Mouse (Mus musculus): ENCODE results near the gene Rps6ka1. TPM values are rescaled to one million over a fixed set of nuclear protein-coding genes. Genes with fewer than 3 reads are reported as not detected.

The Rps6ka1 gene
- polyA plus RNA-seq, 1 experiment from 2014 or later, result 42.2 TPM

DNA sequence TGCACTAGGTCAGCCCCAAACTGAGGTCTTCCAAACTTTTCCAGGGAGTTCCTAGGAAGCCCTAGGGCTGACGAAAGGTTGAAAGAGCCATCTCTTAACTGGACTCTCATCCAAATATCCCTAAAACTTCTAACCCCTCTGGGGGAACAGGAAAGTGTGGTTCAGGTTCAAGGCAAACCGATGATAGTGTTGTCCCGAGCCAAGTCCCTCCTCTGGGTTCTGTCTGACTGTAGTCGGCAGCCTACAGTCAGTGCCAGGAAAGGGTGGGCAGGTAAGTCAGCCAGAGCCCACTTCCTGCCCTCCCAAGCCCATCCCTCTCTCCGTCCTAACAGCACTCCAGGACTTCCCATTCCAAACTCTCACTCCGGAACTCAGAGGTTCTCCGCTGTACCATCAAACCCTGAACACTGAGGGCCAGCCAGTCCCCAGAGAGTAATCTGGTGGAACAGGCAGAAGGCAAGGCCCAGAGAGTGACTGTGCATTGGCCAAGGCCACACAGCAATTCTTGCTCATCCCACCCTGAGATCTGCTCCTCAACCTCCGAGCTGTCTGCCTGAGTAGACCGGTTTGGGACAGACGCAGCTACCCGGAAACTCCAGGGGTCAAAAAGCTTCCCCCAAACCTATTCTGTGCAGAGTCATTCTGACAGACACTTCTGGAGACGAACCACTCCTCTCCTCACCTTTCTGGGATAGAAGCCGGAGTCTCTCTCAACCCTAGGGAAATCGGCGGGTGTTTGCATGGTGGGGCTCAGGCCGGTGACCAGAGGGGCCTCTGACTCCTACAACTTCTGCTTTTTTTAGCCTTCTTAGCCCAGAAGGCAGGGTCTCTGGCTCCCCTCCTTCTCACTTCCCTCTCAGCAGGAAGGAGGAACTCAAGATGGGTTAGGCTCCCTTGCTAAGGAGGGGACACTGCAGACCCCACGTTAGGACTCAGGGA, 13.4 kb downstream of the Rps6ka1 start:
- no peak for ATAC-seq (ENCODE audit: low FRiP score, low read depth)
- no peaks in the 10 kb centered on the region for H3K9me3 ChIP-seq
- no peak overlapping the region for H3K9ac ChIP-seq
- 81% methylated on average over 17 of the region's 17 CpGs for WGBS
- no peaks in the 10 kb centered on the region for H3K27me3 ChIP-seq
- H3K4me3 ChIP-seq, result no peak overlapping the region
- no peak overlapping the region for H3K27ac ChIP-seq
- H3K36me3 ChIP-seq, result peaks cover 44% of the 10 kb centered on the region
- H3K4me1 ChIP-seq, result no peaks in the 10 kb centered on the region
- H3K4me2 ChIP-seq (replicated peaks), result no peak overlapping the region

DNA sequence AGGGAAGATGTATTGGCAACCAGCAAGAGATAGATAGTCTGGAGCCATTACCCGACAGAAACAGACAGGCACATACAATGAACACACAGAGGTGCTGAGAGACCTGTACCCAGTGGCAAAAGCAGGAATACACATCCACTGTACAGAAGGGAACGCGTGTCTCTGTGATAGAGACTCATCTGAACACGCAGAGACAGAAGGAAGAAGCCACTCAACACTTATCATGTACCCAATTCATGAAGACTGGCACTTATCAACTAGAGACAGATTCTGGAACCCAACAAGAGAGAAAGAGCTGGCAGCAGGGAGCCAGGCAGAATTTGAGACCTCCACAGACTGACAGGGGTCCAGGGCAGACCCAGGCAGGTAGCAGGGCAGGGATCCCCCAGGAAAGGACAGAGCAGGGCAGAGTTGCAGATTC, 14.2 kb downstream of the Rps6ka1 start:
- Histone ChIP-seq H3K9ac (no peak overlapping the region), H3K4me3 (no peak overlapping the region), H3K36me3 (peaks cover 46% of the 10 kb centered on the region), H3K4me1 (no peaks in the 10 kb centered on the region), H3K4me2 (replicated peaks) (no peak overlapping the region), H3K27ac (no peak overlapping the region), H3K9me3 (no peaks in the 10 kb centered on the region), H3K27me3 (no peaks in the 10 kb centered on the region)
- no peak for ATAC-seq (ENCODE audit: low FRiP score, low read depth)
- WGBS, result 88% methylated on average over 4 of the region's 4 CpGs

DNA sequence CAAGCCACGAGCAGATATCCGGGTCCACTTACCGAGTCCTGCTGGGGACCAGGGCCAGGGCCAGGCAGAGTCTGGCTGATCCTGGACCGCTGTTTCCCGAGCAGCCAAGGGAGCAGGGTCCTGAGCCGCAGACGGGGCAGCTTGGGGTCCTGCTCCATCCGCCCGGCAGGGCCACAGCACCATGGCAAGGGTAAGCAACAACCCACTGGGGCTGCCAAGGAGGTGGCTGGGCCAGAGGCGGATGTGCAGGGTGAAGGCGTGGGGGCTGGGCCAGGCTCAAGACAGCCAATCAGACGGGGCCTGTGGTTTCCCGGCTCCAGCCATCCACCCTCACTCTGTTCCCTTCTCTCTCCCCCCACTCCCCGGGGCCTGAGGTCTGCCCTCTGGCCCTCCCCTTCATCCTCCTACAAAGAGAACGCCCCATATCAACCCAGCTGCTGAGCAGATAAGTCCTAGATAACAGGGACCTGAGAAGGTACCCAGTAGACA, 14.7 kb downstream of the Rps6ka1 start:
- Histone ChIP-seq H3K27ac (no peak overlapping the region), H3K9ac (no peak overlapping the region), H3K4me2 (replicated peaks) (no peak overlapping the region), H3K36me3 (peaks cover 50% of the 10 kb centered on the region), H3K4me3 (no peak overlapping the region), H3K4me1 (no peaks in the 10 kb centered on the region), H3K27me3 (no peaks in the 10 kb centered on the region), H3K9me3 (no peaks in the 10 kb centered on the region)
- WGBS, result 70% methylated on average over 15 of the region's 15 CpGs
- ATAC-seq (ENCODE audit: low FRiP score, low read depth), result no peak

DNA sequence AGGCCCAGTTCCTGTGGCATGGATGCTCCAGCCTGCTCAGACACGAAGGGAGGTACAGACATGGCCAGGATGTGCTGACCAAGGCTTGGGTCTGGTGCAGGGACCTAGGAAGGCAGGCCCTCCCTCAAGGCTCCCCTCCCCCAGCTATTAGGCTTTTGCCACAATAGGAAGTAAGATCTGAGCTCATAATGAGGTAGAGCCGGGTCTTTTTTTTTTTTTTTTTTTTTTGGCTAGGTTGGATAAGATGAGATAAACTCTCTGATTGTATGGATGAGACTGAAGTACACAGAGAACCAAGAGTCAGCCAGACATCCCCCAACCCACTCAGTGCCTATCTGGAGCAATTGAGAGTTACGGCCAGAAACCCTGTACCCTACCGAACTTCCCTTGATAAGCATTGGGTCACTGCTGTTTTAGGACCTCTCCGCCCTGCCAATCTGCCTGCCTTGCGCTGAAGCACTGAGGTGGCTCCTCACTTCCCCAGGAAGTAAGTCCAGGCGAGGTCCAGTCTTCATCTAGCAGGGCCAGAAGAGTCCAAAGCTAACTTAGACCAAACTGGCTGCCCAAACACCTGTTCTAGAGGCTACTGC, 15.3 kb downstream of the Rps6ka1 start:
- H3K4me1 ChIP-seq, result no peaks in the 10 kb centered on the region
- 88% methylated on average over 7 of the region's 7 CpGs for WGBS
- no peak for ATAC-seq (ENCODE audit: low FRiP score, low read depth)
- no peak overlapping the region for H3K9ac ChIP-seq
- no peaks in the 10 kb centered on the region for H3K9me3 ChIP-seq
- no peak overlapping the region for H3K4me3 ChIP-seq
- H3K27me3 ChIP-seq, result no peaks in the 10 kb centered on the region
- no peak overlapping the region for H3K4me2 ChIP-seq (replicated peaks)
- peaks cover 46% of the 10 kb centered on the region for H3K36me3 ChIP-seq
- no peak overlapping the region for H3K27ac ChIP-seq

DNA sequence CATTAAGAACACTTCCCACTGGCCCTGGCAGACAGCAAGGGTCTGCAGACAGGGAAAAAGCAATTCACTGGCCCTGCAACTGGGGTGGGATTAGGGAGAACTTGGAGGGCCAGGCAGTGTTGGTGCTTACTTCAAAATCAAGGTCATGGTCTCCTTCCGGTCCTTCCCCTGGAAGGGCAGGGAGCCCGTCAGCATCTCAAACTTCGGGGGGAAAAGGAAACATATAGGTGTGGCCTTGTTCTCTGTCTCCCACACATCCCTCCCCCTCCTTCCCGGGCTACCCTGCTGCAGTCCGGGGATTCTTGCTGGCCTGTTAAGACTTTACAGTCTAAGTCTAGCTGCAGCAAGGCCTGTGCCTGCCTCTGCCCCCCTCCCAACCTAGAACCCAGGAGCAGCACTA, 22.4 kb downstream of the Rps6ka1 start:
- no peaks in the 10 kb centered on the region for H3K27me3 ChIP-seq
- peaks cover 83% of the 10 kb centered on the region for H3K36me3 ChIP-seq
- H3K27ac ChIP-seq, result no peak overlapping the region
- ATAC-seq (ENCODE audit: low FRiP score, low read depth), result no peak
- no peak overlapping the region for H3K4me3 ChIP-seq
- no peaks in the 10 kb centered on the region for H3K9me3 ChIP-seq
- 75% methylated on average over 5 of the region's 5 CpGs for WGBS
- H3K4me2 ChIP-seq (replicated peaks), result no peak overlapping the region
- H3K9ac ChIP-seq, result no peak overlapping the region
- no peaks in the 10 kb centered on the region for H3K4me1 ChIP-seq

DNA sequence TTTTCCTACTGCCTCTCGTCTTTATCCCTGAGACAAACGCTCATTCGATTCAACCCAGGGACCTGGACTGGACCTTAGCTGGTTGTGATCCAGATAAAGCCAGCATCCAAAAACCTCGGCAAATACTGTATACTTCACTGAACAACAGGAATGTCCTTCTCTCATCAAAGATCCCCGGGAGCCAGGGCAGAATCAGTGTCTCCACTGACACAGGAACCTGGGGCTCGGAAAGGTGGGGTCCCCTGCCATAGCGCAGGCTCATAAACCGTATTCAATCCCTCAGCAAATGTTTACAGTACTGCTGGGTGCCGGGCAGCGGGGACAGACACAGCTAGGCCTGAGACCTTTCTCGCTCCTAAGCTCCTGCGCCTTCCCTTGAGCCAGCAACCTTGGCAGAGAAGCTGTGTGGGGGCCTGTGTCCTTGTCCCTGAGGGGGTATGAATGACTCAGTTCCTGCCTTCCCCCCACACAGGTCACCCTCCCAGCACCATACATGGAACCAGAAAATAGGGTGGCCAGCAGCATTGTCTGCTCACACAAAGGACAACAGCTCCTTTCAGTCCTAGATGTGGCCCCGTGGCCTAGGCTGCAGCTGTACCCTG, 23.1 kb downstream of the Rps6ka1 start:
- Histone ChIP-seq H3K4me3 (no peak overlapping the region), H3K27ac (no peak overlapping the region), H3K9me3 (no peaks in the 10 kb centered on the region), H3K4me1 (no peaks in the 10 kb centered on the region), H3K36me3 (peaks cover 83% of the 10 kb centered on the region), H3K4me2 (replicated peaks) (no peak overlapping the region), H3K27me3 (no peaks in the 10 kb centered on the region), H3K9ac (no peak overlapping the region)
- no peak for ATAC-seq (ENCODE audit: low FRiP score, low read depth)
- WGBS, result 83% methylated on average over 13 of the region's 13 CpGs

DNA sequence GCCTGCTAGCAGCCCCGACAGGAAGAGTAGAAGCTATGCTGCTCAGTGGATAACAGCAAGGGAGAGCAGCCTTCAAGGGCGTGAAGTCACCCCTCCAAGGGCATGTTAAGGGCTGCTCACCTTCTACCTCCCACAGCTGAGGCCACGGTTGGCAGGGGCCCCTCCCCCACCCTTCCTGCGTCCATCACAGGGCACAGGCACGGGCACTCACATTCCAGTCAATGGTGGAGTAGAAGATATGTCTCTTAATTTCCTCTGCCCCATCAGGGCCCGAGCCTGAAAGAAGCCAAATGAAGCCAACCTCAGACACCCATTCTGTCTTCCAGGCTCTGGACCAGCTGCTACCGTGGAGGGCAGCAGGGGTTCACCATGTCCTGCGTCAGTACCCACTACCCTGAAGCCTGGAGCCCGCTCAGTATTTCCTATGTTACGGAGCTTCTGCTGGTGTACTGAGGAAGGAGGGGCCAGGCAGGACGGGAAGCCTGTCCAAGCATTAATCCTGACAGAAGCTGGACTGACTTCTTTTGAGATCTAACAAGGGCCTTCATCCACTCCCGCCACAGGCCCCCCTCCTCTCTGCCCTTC, 23.7 kb downstream of the Rps6ka1 start:
- Histone ChIP-seq H3K9ac (no peak overlapping the region), H3K9me3 (no peaks in the 10 kb centered on the region)

DNA sequence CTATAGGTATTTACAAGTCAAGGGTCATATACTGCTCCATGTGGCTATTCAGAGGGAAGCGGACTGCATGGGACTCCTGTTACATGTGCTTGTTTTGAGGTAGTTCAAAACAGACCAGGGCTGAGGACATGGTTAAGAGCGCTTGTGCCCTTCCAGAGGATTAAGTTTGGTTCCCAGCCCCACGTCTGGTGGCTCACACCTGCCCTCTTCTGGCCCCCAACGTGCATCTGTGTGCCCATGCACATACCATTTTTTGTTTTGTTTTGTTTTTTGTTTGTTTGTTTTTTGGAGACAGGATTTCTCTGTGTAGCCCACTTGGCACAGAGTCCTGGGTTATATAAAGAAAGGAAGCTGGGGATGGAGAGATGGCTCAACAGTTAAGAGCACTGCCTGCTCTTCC, 30.1 kb downstream of the Rps6ka1 start:
- WGBS, result 75% methylated on average over 4 of the region's 4 CpGs
- no peak overlapping the region for H3K27ac ChIP-seq
- no peaks in the 10 kb centered on the region for H3K9me3 ChIP-seq
- H3K4me3 ChIP-seq, result no peak overlapping the region
- H3K4me1 ChIP-seq, result no peaks in the 10 kb centered on the region
- no peak for ATAC-seq (ENCODE audit: low FRiP score, low read depth)
- peaks cover 69% of the 10 kb centered on the region for H3K36me3 ChIP-seq
- H3K4me2 ChIP-seq (replicated peaks), result no peak overlapping the region
- no peaks in the 10 kb centered on the region for H3K27me3 ChIP-seq
- H3K9ac ChIP-seq, result no peak overlapping the region

More for the DNA sequence above, 23.7 kb downstream of the Rps6ka1 start:
- Histone ChIP-seq H3K4me3 (no peak overlapping the region), H3K36me3 (peaks cover 83% of the 10 kb centered on the region), H3K4me1 (no peaks in the 10 kb centered on the region), H3K4me2 (replicated peaks) (no peak overlapping the region), H3K27ac (no peak overlapping the region), H3K27me3 (no peaks in the 10 kb centered on the region)
- WGBS, result 80% methylated on average over 12 of the region's 12 CpGs
- ATAC-seq (ENCODE audit: low FRiP score, low read depth), result no peak

DNA sequence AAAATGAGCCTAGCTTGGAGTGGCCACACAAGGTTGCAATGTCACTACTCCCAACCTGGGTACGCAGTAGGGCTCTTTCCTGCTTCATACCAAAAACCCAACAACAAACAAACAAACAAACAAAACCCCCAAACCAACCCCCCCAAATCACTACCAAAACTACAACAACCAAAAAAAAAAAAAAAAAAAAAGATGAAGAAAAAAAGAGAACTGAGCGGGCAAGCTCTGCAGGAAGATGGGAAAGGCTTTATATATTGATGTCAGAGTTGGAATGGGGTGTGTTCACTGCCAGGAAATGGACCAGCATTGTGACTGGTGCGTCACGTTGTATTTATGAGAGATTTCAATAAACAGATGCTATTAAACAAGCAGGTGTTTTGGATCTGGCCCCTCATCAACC, 33.0 kb downstream of the Rps6ka1 start:
- WGBS, result 85% methylated on average over 4 of the region's 4 CpGs
- H3K27me3 ChIP-seq, result no peaks in the 10 kb centered on the region
- no peak overlapping the region for H3K4me3 ChIP-seq

DNA sequence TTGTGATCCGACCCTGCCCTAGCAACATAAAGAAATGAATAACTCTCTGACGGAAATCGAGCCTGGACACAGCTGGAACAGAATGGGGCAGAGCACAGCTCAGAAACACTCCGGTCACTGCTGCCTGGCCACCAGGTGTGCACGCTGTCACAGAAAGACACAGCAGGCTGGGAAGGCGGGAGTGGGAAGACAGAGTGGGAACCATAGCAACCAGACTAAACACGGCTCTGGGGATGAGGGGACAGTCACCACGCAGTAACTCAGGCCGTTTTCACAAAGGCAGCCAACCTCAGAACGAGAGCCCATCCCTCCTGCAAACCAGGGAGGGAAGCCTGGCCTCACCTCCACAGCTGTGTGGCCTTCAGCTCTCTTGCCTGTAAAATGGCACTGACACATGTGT, 34.0 kb downstream of the Rps6ka1 start:
- ATAC-seq (ENCODE audit: low FRiP score, low read depth), result no peak
- Histone ChIP-seq H3K4me3 (no peak overlapping the region), H3K9me3 (no peaks in the 10 kb centered on the region), H3K4me2 (replicated peaks) (no peak overlapping the region), H3K36me3 (peaks cover 50% of the 10 kb centered on the region), H3K27me3 (no peaks in the 10 kb centered on the region), H3K9ac (no peak overlapping the region), H3K27ac (no peak overlapping the region), H3K4me1 (no peaks in the 10 kb centered on the region)
- 55% methylated on average over 10 of the region's 10 CpGs for WGBS

More for the DNA sequence above, 33.0 kb downstream of the Rps6ka1 start:
- Histone ChIP-seq H3K4me2 (replicated peaks) (no peak overlapping the region), H3K9ac (no peak overlapping the region), H3K9me3 (no peaks in the 10 kb centered on the region), H3K36me3 (peaks cover 58% of the 10 kb centered on the region), H3K4me1 (no peaks in the 10 kb centered on the region), H3K27ac (no peak overlapping the region)
- ATAC-seq (ENCODE audit: low FRiP score, low read depth), result no peak

DNA sequence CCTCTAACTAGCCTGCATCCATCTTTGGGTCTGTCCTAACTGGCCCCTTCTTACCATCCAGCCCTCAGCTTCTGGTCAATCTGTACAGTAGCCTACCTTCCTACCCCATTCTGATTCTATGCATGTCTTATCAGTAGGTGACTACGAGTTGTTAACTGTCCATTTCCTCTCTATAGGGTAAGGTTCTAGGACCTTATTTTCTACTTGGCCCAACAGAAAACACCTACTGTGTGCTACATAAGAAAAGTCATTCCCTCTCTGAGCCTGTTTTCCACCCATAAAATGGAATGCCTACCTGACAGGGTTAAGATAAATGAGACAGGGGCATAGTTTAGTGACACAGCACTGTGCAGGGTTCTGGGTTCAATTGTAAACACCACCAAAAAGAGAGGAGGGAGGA, 41.0 kb downstream of the Rps6ka1 start:
- Histone ChIP-seq H3K27ac (no peak overlapping the region), H3K27me3 (no peaks in the 10 kb centered on the region), H3K4me1 (no peaks in the 10 kb centered on the region), H3K36me3 (peaks cover 39% of the 10 kb centered on the region), H3K9ac (no peak overlapping the region), H3K4me3 (no peak overlapping the region), H3K4me2 (replicated peaks) (no peak overlapping the region), H3K9me3 (no peaks in the 10 kb centered on the region)
- 83% methylated on average over 1 of the region's 1 CpGs for WGBS
- ATAC-seq (ENCODE audit: low FRiP score, low read depth), result no peak

DNA sequence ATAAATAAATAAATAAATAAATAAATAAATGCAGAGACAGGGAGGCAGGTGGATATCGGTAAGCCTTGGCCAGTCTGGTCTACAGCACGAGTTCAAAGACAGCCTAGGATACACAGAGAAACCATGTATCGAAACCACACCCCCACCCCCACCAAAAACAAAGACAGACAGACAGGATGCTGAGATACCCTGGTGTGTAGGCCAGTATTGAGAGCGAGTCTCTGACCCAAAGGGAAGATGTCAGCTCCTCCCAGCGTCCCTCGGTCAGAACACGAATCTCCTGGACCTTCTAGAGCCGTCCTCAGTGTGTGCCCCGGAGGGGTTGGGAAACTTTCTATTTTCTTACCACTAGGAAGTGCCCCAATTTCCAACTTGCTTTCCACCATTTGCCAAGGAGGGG, 42.5 kb downstream of the Rps6ka1 start:
- Histone ChIP-seq H3K27me3 (no peaks in the 10 kb centered on the region), H3K9me3 (no peaks in the 10 kb centered on the region), H3K4me2 (replicated peaks) (no peak overlapping the region), H3K36me3 (peaks cover 24% of the 10 kb centered on the region), H3K27ac (no peak overlapping the region), H3K4me1 (no peaks in the 10 kb centered on the region), H3K9ac (no peak overlapping the region), H3K4me3 (no peak overlapping the region)
- WGBS, result 91% methylated on average over 9 of the region's 9 CpGs
- ATAC-seq (ENCODE audit: low FRiP score, low read depth), result no peak

Data from limb, embryonic 13.5 days (tissue).